Mouse (Mus musculus): ENCODE measurements around the gene Pde9a. TPM values are rescaled to one million over a fixed set of nuclear protein-coding genes. Genes with fewer than 3 reads are reported as not detected.
A peak's percentile ranks its signal among the peaks of the same experiment; 100 is the strongest.

Gene Pde9a
- polyA plus RNA-seq, 1 experiment from 2014 or later = 16.5 TPM

DNA sequence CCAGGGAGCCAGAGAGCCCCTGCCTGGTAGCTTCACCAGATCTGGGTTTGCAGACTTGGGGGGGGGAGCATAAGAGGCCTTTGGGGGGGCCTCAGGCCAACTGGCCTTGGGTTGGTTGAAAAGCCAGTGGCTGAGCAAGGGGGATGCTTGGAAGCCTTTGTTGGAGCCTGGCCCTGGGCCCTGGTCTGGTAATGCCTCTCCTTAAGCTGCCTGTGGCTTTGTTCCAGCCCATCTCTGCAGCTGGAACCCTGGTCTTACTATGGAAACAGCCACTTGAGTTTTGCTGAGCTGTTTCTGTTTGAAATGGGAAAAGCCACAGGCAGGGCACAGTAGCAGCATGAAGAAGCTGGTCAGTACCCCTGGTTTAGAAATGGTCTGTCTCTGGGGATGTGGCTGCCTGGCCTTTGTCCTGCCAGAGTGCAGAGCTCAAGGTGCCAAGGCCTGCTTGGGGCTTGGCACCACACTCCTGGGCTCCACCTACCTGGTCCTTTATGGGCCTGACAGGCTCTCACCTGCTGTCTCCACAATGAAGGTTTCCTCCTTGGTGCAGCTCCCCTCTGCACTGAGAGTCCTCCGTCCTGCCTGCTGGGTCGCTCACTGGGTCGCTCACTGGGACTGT, 3.5 kb downstream of the Pde9a start:
- no peak overlapping the region for H3K4me2 ChIP-seq (replicated peaks)
- no peak overlapping the region for H3K4me3 ChIP-seq (replicated peaks)
- H3K27me3 ChIP-seq = no peaks in the 10 kb centered on the region
- ATAC-seq (ENCODE audit: insufficient number of reproducible peaks, low FRiP score, low TSS enrichment, low read depth) = no peak
- WGBS = 92% methylated on average over 3 of the region's 3 CpGs
- H3K9ac ChIP-seq = no peak overlapping the region
- no peaks in the 10 kb centered on the region for H3K36me3 ChIP-seq
- H3K9me3 ChIP-seq (replicated peaks) = no peaks in the 10 kb centered on the region
- no peak overlapping the region; the same call in 1 of the 2 replicates for H3K27ac ChIP-seq (replicated peaks)
- peaks cover 38% of the 10 kb centered on the region for H3K4me1 ChIP-seq

DNA sequence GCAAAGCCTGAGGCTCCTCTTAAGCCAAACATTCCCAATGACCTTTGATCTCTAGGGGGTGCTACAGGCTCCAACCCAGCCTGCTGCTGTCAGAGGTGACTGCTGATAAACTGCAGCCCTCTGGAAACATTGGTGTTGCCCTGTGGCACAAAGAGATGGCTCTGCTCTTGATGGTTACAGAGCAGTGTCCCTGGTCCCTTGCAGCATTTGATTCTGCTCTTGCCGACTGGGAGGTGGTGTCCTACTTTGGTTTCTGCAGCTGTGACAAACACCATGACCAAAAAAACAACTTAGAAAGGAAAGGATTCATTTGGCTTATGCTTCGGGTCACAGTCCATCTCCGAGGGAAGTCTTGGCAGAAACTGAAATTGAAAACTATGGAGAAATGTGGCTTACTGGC, 5.5 kb downstream of the Pde9a start:
- 55% methylated on average over 3 of the region's 3 CpGs for WGBS

DNA sequence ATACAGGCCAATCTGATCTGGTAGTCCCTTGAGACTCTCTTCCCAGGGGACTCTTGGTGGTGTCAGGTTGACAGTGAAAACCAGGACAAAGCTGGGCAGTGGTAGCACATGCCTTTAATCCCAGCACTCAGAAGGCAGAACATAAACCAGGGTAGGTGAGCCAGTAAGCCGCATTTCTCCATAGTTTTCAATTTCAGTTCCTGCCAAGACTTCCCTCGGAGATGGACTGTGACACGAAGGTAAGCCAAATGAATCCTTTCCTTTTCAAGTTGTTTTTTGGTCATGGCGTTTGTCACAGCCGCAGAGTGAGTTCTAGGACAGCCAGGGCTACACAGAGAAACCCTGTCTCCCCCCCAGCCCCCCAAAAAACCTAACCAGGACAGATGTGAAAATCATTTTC, 6.0 kb downstream of the Pde9a start:
- H3K4me1 ChIP-seq = peaks cover 21% of the 10 kb centered on the region
- no peak overlapping the region for H3K4me3 ChIP-seq (replicated peaks)
- no peak overlapping the region for H3K4me2 ChIP-seq (replicated peaks)
- no peaks in the 10 kb centered on the region for H3K36me3 ChIP-seq
- no peak overlapping the region for H3K9ac ChIP-seq
- ATAC-seq (ENCODE audit: insufficient number of reproducible peaks, low FRiP score, low TSS enrichment, low read depth) = no peak
- 82% methylated on average over 5 of the region's 5 CpGs for WGBS
- no peaks in the 10 kb centered on the region for H3K9me3 ChIP-seq (replicated peaks)
- H3K27me3 ChIP-seq = no peaks in the 10 kb centered on the region
- no peak overlapping the region for H3K27ac ChIP-seq (replicated peaks)

More for the DNA sequence above, 5.5 kb downstream of the Pde9a start:
- Histone ChIP-seq H3K27ac (replicated peaks) (no peak overlapping the region), H3K27me3 (no peaks in the 10 kb centered on the region), H3K4me2 (replicated peaks) (no peak overlapping the region), H3K9me3 (replicated peaks) (no peaks in the 10 kb centered on the region), H3K4me1 (peaks cover 27% of the 10 kb centered on the region), H3K9ac (no peak overlapping the region), H3K4me3 (replicated peaks) (no peak overlapping the region), H3K36me3 (no peaks in the 10 kb centered on the region)
- ATAC-seq (ENCODE audit: insufficient number of reproducible peaks, low FRiP score, low TSS enrichment, low read depth) = no peak

DNA sequence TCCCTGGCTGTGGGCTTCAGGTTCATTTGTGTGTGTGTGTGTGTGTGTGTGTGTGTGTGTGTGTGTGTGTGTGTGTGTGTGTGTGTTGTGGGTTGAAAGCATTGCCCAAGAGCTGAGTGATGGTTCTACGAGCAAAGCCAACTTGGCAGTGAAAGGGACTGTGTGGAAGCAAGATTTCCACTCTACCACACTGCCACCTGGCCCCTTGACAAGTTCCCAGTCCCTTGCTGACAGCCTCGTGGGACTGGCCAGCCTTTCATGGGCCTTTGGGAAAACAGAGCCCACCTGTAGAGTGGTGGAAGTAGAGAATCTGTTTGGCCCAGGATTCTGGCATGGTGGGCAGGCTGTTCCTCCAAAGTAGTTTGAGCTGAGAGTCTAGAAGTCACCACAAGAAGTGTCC, 7.8 kb downstream of the Pde9a start:
- no peak for ATAC-seq (ENCODE audit: insufficient number of reproducible peaks, low FRiP score, low TSS enrichment, low read depth)
- 71% methylated on average over 2 of the region's 2 CpGs for WGBS
- no peak overlapping the region for H3K9ac ChIP-seq

DNA sequence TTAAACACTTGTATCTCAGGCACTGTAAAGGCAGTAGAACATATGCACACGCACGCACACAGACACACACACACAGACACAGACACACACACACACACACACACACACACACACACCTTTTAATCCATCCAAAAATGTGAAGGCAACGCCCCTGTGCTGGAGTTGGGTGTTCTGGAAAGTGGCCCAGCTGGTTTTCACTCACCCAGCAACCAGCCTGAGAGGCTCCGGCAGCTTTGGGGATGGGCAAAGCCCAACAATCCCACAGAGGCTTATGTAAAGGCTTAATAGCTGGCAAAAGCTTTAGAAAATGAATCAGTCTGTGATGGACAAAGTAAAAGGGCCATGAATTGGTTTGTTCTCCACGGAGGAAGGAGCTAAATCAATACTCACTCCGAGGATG, 14.3 kb downstream of the Pde9a start:
- WGBS = 62% methylated on average over 6 of the region's 6 CpGs
- H3K36me3 ChIP-seq = no peaks in the 10 kb centered on the region
- no peaks in the 10 kb centered on the region for H3K9me3 ChIP-seq (replicated peaks)
- no peaks in the 10 kb centered on the region for H3K27me3 ChIP-seq
- H3K27ac ChIP-seq (replicated peaks) = peak overlapping the region; percentile 68
- peaks cover 29% of the 10 kb centered on the region for H3K4me1 ChIP-seq
- ATAC-seq (ENCODE audit: insufficient number of reproducible peaks, low FRiP score, low TSS enrichment, low read depth) = no peak
- H3K4me2 ChIP-seq (replicated peaks) = no peak overlapping the region
- no peak overlapping the region for H3K4me3 ChIP-seq (replicated peaks)
- no peak overlapping the region for H3K9ac ChIP-seq

More for the DNA sequence above, 7.8 kb downstream of the Pde9a start:
- Histone ChIP-seq H3K27ac (replicated peaks) (no peak overlapping the region), H3K4me3 (replicated peaks) (no peak overlapping the region), H3K27me3 (no peaks in the 10 kb centered on the region), H3K36me3 (no peaks in the 10 kb centered on the region), H3K9me3 (replicated peaks) (no peaks in the 10 kb centered on the region), H3K4me1 (peaks cover 11% of the 10 kb centered on the region), H3K4me2 (replicated peaks) (no peak overlapping the region)

DNA sequence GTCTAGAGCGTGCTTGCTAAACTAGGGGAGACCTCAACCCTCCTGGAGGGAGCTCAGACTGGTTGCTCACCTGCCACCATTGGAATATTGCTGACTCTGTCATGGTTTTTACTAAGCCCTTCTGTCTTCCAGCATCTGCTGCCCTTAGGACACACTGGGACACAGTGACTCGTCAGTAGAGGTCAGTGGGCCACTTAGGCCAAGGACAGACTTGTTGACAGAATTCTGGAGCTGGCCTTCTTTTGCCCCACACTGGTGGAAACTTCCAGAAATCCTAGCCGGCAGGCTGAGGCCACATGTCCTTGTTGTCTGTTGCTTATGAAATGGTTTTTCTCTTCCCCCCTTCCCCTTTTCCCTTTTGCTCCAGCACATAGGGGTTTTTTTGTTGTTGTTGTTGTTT, 15.2 kb downstream of the Pde9a start:
- no peak overlapping the region for H3K9ac ChIP-seq
- no peak for ATAC-seq (ENCODE audit: insufficient number of reproducible peaks, low FRiP score, low TSS enrichment, low read depth)
- no peaks in the 10 kb centered on the region for H3K36me3 ChIP-seq
- H3K4me1 ChIP-seq = peaks cover 35% of the 10 kb centered on the region
- no peaks in the 10 kb centered on the region for H3K27me3 ChIP-seq
- WGBS = 71% methylated on average over 3 of the region's 3 CpGs
- no peak overlapping the region for H3K4me2 ChIP-seq (replicated peaks)
- no peak overlapping the region for H3K4me3 ChIP-seq (replicated peaks)
- H3K27ac ChIP-seq (replicated peaks) = no peak overlapping the region
- no peaks in the 10 kb centered on the region for H3K9me3 ChIP-seq (replicated peaks)

DNA sequence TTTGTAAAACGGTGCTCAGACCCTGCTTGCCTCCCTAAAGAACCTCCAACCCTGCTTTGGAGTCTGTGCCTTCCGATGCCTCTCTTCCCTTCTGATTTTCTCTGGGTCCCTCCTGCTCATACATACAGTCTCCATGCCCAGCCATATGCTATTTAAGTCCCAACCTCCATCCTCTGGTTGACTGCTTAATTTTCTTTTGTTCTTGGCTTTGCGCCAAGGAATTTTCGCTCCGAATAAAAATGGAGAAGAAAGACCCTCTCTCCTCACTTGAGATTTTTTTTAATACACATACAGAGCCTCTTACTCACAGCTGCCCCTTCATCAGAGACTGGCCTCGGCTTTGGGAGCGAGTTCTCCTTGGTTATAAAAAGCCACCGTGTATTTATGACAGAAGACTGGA, 16.7 kb downstream of the Pde9a start:
- H3K27ac ChIP-seq (replicated peaks) = peak overlapping the region; percentile 49
- no peaks in the 10 kb centered on the region for H3K9me3 ChIP-seq (replicated peaks)
- no peak overlapping the region for H3K9ac ChIP-seq
- ATAC-seq (ENCODE audit: insufficient number of reproducible peaks, low FRiP score, low TSS enrichment, low read depth) = no peak; the same call in 1 of the 2 replicates
- no peak overlapping the region for H3K4me3 ChIP-seq (replicated peaks)
- no peaks in the 10 kb centered on the region for H3K36me3 ChIP-seq
- peaks cover 43% of the 10 kb centered on the region for H3K4me1 ChIP-seq
- WGBS = 39% methylated on average over 8 of the region's 8 CpGs
- H3K4me2 ChIP-seq (replicated peaks) = no peak overlapping the region
- H3K27me3 ChIP-seq = no peaks in the 10 kb centered on the region

DNA sequence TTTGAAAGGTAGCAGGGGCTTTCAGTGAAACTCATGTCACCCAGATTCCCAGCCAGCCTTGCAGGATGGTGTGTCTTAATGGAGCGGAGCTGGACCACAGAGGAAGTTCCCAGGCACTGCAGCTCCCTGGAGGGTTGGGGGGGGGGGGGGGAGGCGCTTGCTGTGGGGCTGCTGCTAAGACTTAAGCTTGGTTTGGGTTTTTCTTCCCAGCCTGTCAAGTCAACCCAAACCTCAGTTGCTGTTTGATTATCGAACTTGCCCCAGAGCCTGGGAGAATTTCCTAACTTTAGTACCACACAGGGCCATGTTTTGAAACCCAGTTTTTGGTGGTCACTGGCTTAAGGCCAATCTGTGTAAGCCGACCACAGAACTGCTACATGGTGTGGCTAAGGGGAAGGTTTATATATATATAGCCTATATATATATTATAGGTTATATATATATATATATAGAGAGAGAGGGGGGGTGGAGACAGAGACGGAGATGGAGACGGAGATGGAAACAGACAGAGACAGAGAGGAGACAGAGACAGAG, 19.8 kb downstream of the Pde9a start:
- Histone ChIP-seq H3K27me3 (no peaks in the 10 kb centered on the region), H3K9me3 (replicated peaks) (no peaks in the 10 kb centered on the region), H3K9ac (no peak overlapping the region), H3K27ac (replicated peaks) (0 out of 2 replicates have a peak overlapping the region, but pooled peaks have one; percentile 34), H3K4me2 (replicated peaks) (no peak overlapping the region), H3K4me1 (peaks cover 50% of the 10 kb centered on the region), H3K4me3 (replicated peaks) (no peak overlapping the region), H3K36me3 (no peaks in the 10 kb centered on the region)
- peak; percentile 52; the same call in 1 of the 2 replicates for ATAC-seq (ENCODE audit: insufficient number of reproducible peaks, low FRiP score, low TSS enrichment, low read depth)
- 40% methylated on average over 6 of the region's 6 CpGs for WGBS

DNA sequence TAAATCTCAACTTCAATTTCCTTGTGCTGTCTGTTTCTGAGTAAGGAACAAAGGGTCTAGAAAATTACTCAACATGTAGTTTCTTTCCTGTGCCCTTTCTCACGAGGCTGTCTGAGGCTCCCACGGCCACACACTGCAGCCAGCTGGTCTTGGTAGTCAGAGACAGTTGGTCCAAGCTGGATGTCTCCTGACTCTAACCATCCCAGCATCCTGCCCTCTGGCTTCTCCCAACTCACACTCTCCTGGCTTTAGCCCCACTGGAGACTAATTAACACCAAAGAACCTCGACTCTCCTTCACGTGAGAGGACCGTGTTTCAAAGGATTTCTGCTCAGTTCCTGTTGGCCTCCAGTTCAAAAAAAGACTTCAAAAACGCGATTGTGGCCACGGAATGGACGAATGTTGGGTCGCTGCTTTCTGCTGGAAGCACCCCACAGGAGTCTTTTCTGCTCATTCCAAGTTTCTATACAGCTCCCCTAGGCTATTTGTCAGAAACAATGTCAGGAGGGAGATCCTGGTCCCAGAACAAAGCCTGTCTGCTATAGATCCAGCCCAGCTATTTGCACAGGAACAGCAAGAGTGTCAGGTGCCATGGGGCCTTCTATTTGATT, 23.8 kb downstream of the Pde9a start:
- Histone ChIP-seq H3K4me2 (replicated peaks) (no peak overlapping the region), H3K4me1 (peaks cover 37% of the 10 kb centered on the region; the same call in 1 of the 2 replicates), H3K9me3 (replicated peaks) (no peaks in the 10 kb centered on the region), H3K27me3 (no peaks in the 10 kb centered on the region), H3K9ac (no peak overlapping the region), H3K36me3 (no peaks in the 10 kb centered on the region), H3K27ac (replicated peaks) (0 out of 2 replicates have a peak overlapping the region, but pooled peaks have one; percentile 5), H3K4me3 (replicated peaks) (no peak overlapping the region)
- ATAC-seq (ENCODE audit: insufficient number of reproducible peaks, low FRiP score, low TSS enrichment, low read depth) = no peak
- 23% methylated on average over 10 of the region's 10 CpGs for WGBS

DNA sequence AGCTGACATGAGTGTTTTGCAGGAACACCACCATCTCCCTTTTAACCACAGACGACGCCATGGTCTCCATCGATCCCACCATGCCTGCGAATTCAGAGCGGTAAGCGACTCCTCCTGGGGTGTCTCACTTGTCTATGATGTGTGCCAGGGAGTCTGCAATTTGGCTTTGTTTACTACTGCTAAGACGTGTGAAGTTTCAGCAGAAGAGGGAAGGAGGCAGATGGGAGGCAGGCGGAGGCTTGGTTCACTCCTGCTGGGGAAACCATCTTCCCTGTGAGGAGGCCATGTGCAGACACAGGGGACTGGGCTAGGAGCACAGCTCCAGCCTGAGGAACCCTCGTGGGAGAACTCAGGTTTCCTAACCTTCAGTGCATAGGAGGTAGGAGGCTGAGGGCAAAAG, 29.2 kb downstream of the Pde9a start:
- 74% methylated on average over 9 of the region's 9 CpGs for WGBS
- Histone ChIP-seq H3K27ac (replicated peaks) (no peak overlapping the region), H3K4me3 (replicated peaks) (no peak overlapping the region), H3K9ac (no peak overlapping the region), H3K9me3 (replicated peaks) (no peaks in the 10 kb centered on the region), H3K4me1 (peaks cover 7% of the 10 kb centered on the region; the same call in 1 of the 2 replicates), H3K4me2 (replicated peaks) (no peak overlapping the region), H3K36me3 (peaks cover 6% of the 10 kb centered on the region), H3K27me3 (no peaks in the 10 kb centered on the region)
- ATAC-seq (ENCODE audit: insufficient number of reproducible peaks, low FRiP score, low TSS enrichment, low read depth) = no peak

DNA sequence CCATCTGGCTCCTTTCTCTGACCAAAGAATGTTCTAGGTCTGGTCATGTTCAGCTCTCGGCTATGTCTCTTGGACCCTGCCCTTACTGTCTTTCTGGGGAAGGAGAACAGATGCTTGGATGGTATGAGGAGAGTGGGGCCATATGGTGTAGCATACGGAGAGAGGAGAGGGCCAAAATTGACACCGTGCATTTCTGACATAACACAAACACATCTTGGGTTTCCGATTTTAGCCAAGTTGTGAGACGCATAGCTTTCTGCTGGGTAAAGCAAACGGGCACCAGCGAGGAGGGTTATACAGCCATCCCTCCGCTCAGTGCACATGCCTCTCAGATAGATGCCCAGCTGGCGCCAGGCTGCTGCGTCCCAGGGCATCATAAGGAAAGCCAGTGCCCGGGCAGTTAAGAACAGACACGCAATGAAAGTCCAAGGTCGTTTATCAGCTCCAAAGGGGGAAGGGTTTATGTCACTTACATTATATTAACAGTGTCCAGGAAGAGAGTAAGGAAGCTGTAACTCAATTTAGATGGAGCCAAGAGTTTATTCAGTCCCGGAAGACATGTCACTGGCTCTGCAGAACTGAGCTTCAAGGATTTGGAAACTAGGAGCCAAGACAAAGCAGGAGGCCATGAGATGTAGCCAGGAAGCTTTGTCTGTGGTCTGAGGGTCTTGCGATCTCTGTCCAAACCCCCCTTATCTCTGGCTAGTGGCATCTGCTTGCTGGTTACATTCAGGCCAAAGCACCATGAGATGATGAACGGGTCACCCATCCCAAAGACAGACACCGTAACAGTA, 33.0 kb downstream of the Pde9a start:
- no peak overlapping the region for H3K9ac ChIP-seq
- peaks cover 6% of the 10 kb centered on the region for H3K36me3 ChIP-seq
- H3K4me1 ChIP-seq = no peaks in the 10 kb centered on the region
- 74% methylated on average over 17 of the region's 17 CpGs for WGBS
- H3K4me3 ChIP-seq (replicated peaks) = no peak overlapping the region
- peak overlapping the region; percentile 45; the same call in 1 of the 2 replicates for H3K27ac ChIP-seq (replicated peaks)
- no peaks in the 10 kb centered on the region for H3K27me3 ChIP-seq
- peak; percentile 20; the same call in 1 of the 2 replicates for ATAC-seq (ENCODE audit: insufficient number of reproducible peaks, low FRiP score, low TSS enrichment, low read depth)
- H3K4me2 ChIP-seq (replicated peaks) = no peak overlapping the region
- no peaks in the 10 kb centered on the region for H3K9me3 ChIP-seq (replicated peaks)

Data from embryonic facial prominence, embryonic 15.5 days (tissue).